Mouse (Mus musculus) MEL (cell line): ENCODE measurements around the gene Smurf1. TPM values are rescaled to one million over a fixed set of nuclear protein-coding genes. Genes with fewer than 3 reads are reported as not detected.

Source experiments
- DNase-seq: peaks from one replicate; pipeline ENCODE4 v3.0.0; 2011; ENCODE audit warnings: low read depth, low spot score
- H3K27ac ChIP-seq: 2 replicates; pipeline ENCODE4 v1.5.1; 2012; ENCODE audit warnings: low read depth, mild to moderate bottlenecking, control low read depth, low read length, moderate library complexity; ENCODE audit not compliant: control insufficient read depth
- H3K27me3 ChIP-seq, 2 experiments: fragments of 150-350 bp in 1 of 2; sonication (generic) in 1 of 2; 2 replicates each; pipeline ENCODE4 v1.6.1; 2012; ENCODE audit warnings: low read length in 2 of 2, mild to moderate bottlenecking in 2 of 2, improper control_type of control experiment in 1 of 2, moderate library complexity in 1 of 2; ENCODE audit not compliant: insufficient read depth in 2 of 2, control insufficient read depth in 1 of 2
- H3K36me3 ChIP-seq, 2 experiments: 2 replicates each; pipeline ENCODE4 v1.6.1; 2012 to 2014; ENCODE audit warnings: low read length in 2 of 2, improper control_type of control experiment in 1 of 2, inconsistent platforms in 1 of 2, mild to moderate bottlenecking in 1 of 2; ENCODE audit not compliant: insufficient read depth in 2 of 2, control insufficient read depth in 1 of 2
- H3K4me1 ChIP-seq, 2 experiments: fragments of 150-350 bp in 1 of 2; sonication (generic) in 1 of 2; 2 replicates each; pipeline ENCODE4 v1.6.1; 2012; ENCODE audit warnings: low read length in 2 of 2, improper control_type of control experiment in 1 of 2, mild to moderate bottlenecking in 1 of 2; ENCODE audit not compliant: insufficient read depth in 2 of 2, control insufficient read depth in 1 of 2
- H3K4me3 ChIP-seq, 2 experiments: fragments of 150-350 bp in 1 of 2; sonication (generic) in 1 of 2; 2 replicates each; pipeline ENCODE4 v1.5.1; 2012; ENCODE audit warnings: low read depth in 2 of 2, low read length in 2 of 2, mild to moderate bottlenecking in 2 of 2, moderate library complexity in 2 of 2, control low read depth in 1 of 2, improper control_type of control experiment in 1 of 2; ENCODE audit not compliant: control insufficient read depth in 1 of 2, insufficient read depth in 1 of 2
- H3K79me2 ChIP-seq: 2 replicates; pipeline ENCODE4 v1.6.1; 2012; ENCODE audit warnings: mild to moderate bottlenecking, low read length, moderate library complexity; ENCODE audit not compliant: control insufficient read depth, poor library complexity, insufficient read depth
- H3K9ac ChIP-seq: 2 replicates; pipeline ENCODE4 v1.6.1; 2012; ENCODE audit warnings: low read depth, mild to moderate bottlenecking, control low read depth, low read length, moderate library complexity; ENCODE audit not compliant: control insufficient read depth, poor library complexity, severe bottlenecking
- H3K9me3 ChIP-seq: fragments of 150-350 bp; sonication (generic); replicated peaks from 2 replicates; pipeline ENCODE4 v1.6.1; 2012; ENCODE audit warnings: mild to moderate bottlenecking, low read length, improper control_type of control experiment, moderate library complexity; ENCODE audit not compliant: insufficient read depth
- BHLHE40 ChIP-seq: IDR thresholded peaks from 2 replicates; pipeline ENCODE4 v1.6.1; 2012; ENCODE audit warnings: low read depth, mild to moderate bottlenecking, inconsistent platforms, low read length, improper control_type of control experiment, borderline replicate concordance
- CHD1 ChIP-seq: IDR thresholded peaks from 2 replicates; pipeline ENCODE4 v1.6.1; 2012; ENCODE audit warnings: low read depth, mild to moderate bottlenecking, inconsistent platforms, low read length, improper control_type of control experiment
- E2F4 ChIP-seq: IDR thresholded peaks from 2 replicates; pipeline ENCODE4 v1.6.1; 2011; ENCODE audit warnings: low read depth, low read length, improper control_type of control experiment, borderline replicate concordance
- ELF1 ChIP-seq: IDR thresholded peaks from 2 replicates; pipeline ENCODE4 v1.6.1; 2014; ENCODE audit warnings: low read depth, mild to moderate bottlenecking, inconsistent platforms, low read length, improper control_type of control experiment, moderate library complexity
- EP300 ChIP-seq, 2 experiments: IDR thresholded peaks; 2 replicates each; pipeline ENCODE4 v1.6.1; 2011; ENCODE audit warnings: improper control_type of control experiment in 2 of 2, low read length in 2 of 2, low read depth in 1 of 2, mild to moderate bottlenecking in 1 of 2
- ETS1 ChIP-seq: IDR thresholded peaks from 2 replicates; pipeline ENCODE4 v1.6.1; 2012; ENCODE audit warnings: low read depth, mild to moderate bottlenecking, inconsistent platforms, low read length, improper control_type of control experiment, moderate library complexity
- GABPA ChIP-seq: IDR thresholded peaks from 2 replicates; pipeline ENCODE4 v1.6.1; 2012; ENCODE audit warnings: low read depth, mild to moderate bottlenecking, inconsistent platforms, low read length, improper control_type of control experiment, moderate library complexity
- GATA1 ChIP-seq: IDR thresholded peaks from 2 replicates; pipeline ENCODE4 v1.6.1; 2011; ENCODE audit warnings: low read depth, low read length, improper control_type of control experiment
- HCFC1 ChIP-seq: IDR thresholded peaks from 2 replicates; pipeline ENCODE4 v1.6.1; 2012; ENCODE audit warnings: low read depth, mild to moderate bottlenecking, inconsistent platforms, low read length, improper control_type of control experiment, moderate library complexity
- JUND ChIP-seq: IDR thresholded peaks from 2 replicates; pipeline ENCODE4 v1.6.1; 2011; ENCODE audit warnings: low read depth, mild to moderate bottlenecking, improper control_type of control experiment, low read length
- KAT2A ChIP-seq: conservative IDR thresholded peaks from 2 replicates; pipeline ENCODE4 v1.6.1; 2012; ENCODE audit warnings: low read depth, low read length, improper control_type of control experiment, inconsistent platforms
- MYB ChIP-seq: IDR thresholded peaks from 2 replicates; pipeline ENCODE4 v1.6.1; 2011; ENCODE audit warnings: mild to moderate bottlenecking, low read depth, low read length, improper control_type of control experiment
- NELFE ChIP-seq: IDR thresholded peaks from 2 replicates; pipeline ENCODE4 v1.6.1; 2011; ENCODE audit warnings: low read depth, low read length, improper control_type of control experiment
- NRF1 ChIP-seq: IDR thresholded peaks from 2 replicates; pipeline ENCODE4 v1.6.1; 2014; ENCODE audit warnings: low read depth, mild to moderate bottlenecking, inconsistent platforms, low read length, improper control_type of control experiment, moderate library complexity; ENCODE audit not compliant: poor library complexity, insufficient read depth, severe bottlenecking
- RAD21 ChIP-seq: IDR thresholded peaks from 2 replicates; pipeline ENCODE4 v1.6.1; 2011; ENCODE audit warnings: mild to moderate bottlenecking, low read depth, low read length, improper control_type of control experiment
- USF2 ChIP-seq, 2 experiments: IDR thresholded peaks; 2 replicates each; pipeline ENCODE4 v1.6.1; 2011 to 2012; ENCODE audit warnings: improper control_type of control experiment in 2 of 2, low read length in 2 of 2, borderline replicate concordance in 1 of 2, inconsistent platforms in 1 of 2, low read depth in 1 of 2, mild to moderate bottlenecking in 1 of 2; ENCODE audit not compliant: insufficient read depth in 1 of 2
- ZKSCAN1 ChIP-seq: IDR thresholded peaks from 2 replicates; pipeline ENCODE4 v1.6.1; 2012; ENCODE audit warnings: low read depth, mild to moderate bottlenecking, inconsistent platforms, low read length, improper control_type of control experiment, moderate library complexity
- ZMIZ1 ChIP-seq: IDR thresholded peaks from 2 replicates; pipeline ENCODE4 v1.6.1; 2012; ENCODE audit warnings: low read depth, mild to moderate bottlenecking, inconsistent platforms, low read length, improper control_type of control experiment, moderate library complexity
- polyA plus RNA-seq, 2 experiments: library from polyadenylated mRNA; stranded (reverse) in 1 of 2; unstranded in 1 of 2; fragments of >175 nt in 1 of 2; fragments of >200 nt in 1 of 2; gene quantifications; 2 replicates each; pipeline versions ENCODE4 v1.2.1 to v1.2.4; 2012; ENCODE audit warnings: low replicate concordance in 2 of 2, low read depth in 1 of 2; ENCODE audit not compliant: insufficient read length in 2 of 2, insufficient read depth in 1 of 2, missing spikeins in 1 of 2
- total RNA-seq: library from RNA; depleted of rRNA; stranded (reverse); fragments of 300-350 nt; gene quantifications from 2 replicates; pipeline ENCODE4 v1.2.3, GENCODE M21; 2012

Gene Smurf1
- total and polyA plus RNA-seq, 3 experiments = 4.0 to 10.6 TPM; not detected in 1

GRCm38 (mm10) chr5:144949856-144950255 lies 15.8 kb downstream of the Smurf1 start:
- H3K4me3 ChIP-seq = no peak overlapping the region
- H3K9me3 ChIP-seq = no peaks in the 10 kb centered on the region
- H3K4me1 ChIP-seq = no peaks in the 10 kb centered on the region
- DNase-seq = no peak
- H3K27me3 ChIP-seq = no peaks in the 10 kb centered on the region
- no peak overlapping the region for H3K9ac ChIP-seq
- H3K27ac ChIP-seq = no peak overlapping the region
- no peaks in the 10 kb centered on the region for H3K79me2 ChIP-seq
- H3K36me3 ChIP-seq = no peaks in the 10 kb centered on the region
- TF ChIP-seq BHLHE40 = no peak
- TF ChIP-seq NRF1 = no peak
- TF ChIP-seq E2F4 = no peak
- TF ChIP-seq KAT2A = no peak
- TF ChIP-seq ETS1 = no peak
- TF ChIP-seq CHD1 = no peak
- no peak for TF ChIP-seq ZKSCAN1
- TF ChIP-seq GABPA = no peak
- no peak for TF ChIP-seq MYB
- TF ChIP-seq EP300 (IDR thresholded peaks at IDR 0.05; ENCODE audit: low read depth in 1 of 2, low read length in 2 of 2) = no peak
- TF ChIP-seq RAD21 = no peak
- no peak for TF ChIP-seq NELFE
- TF ChIP-seq ZMIZ1 = no peak
- no peak for TF ChIP-seq ELF1
- no peak for TF ChIP-seq GATA1

- Histone ChIP-seq H3K9me3 (no peaks in the 10 kb centered on the region), H3K36me3 (no peaks in the 10 kb centered on the region), H3K4me1 (no peaks in the 10 kb centered on the region), H3K9ac (no peak overlapping the region), H3K79me2 (no peaks in the 10 kb centered on the region)
- DNase-seq = no peak
- no peak for TF ChIP-seq EP300 (IDR thresholded peaks at IDR 0.05; ENCODE audit: low read depth in 1 of 2, low read length in 2 of 2)
- no peak for TF ChIP-seq USF2 (IDR thresholded peaks at IDR 0.05; ENCODE audit: borderline replicate concordance in 1 of 2, insufficient read depth in 1 of 2, low read depth in 1 of 2, low read length in 2 of 2)
- no peak for TF ChIP-seq HCFC1
- TF ChIP-seq JUND = no peak
- no peak for TF ChIP-seq ZMIZ1
- TF ChIP-seq, all 39 proteins: peak for 0
- no peaks in the 10 kb centered on the region for H3K27me3 ChIP-seq
- H3K27ac ChIP-seq = no peak overlapping the region
- no peak overlapping the region for H3K4me3 ChIP-seq
These were observed 17.2 kb downstream of the Smurf1 start for GRCm38 (mm10) chr5:144948422-144948821.
